13 mouse cellular contexts compared by ENCODE assay signal in genomic region chr17:34641945-34642344, GRCm38 (mm10). TPM values are rescaled to one million over a fixed set of nuclear protein-coding genes. Genes with fewer than 3 reads are reported as not detected.
DNase-seq lines count a peak whose midpoint lies in the region; ATAC-seq and TF ChIP-seq lines count a peak whose summit lies in the region.
"Had no signal": no experiment of that assay in that cellular context is flagged by ENCODE, and none has a peak within 500 bp of the region (broad histone marks: within the 10 kb centered on the region; RNA-seq: fewer than 3 reads in every experiment).

No protein-coding gene starts in this region.

- H3K9me3 ChIP-seq in forebrain, embryonic 10.5 days = no peaks in the 10 kb centered on the region
- no peaks in the 10 kb centered on the region for H3K9me3 ChIP-seq in forebrain, postnatal 0 days (ENCODE audit: low read length)
- no peaks in the 10 kb centered on the region for H3K9me3 ChIP-seq in hindbrain, embryonic 12.5 days (replicated peaks)
- no peaks in the 10 kb centered on the region for H3K9me3 ChIP-seq in hindbrain, embryonic 11.5 days (ENCODE audit: control insufficient read depth, low read length)
- no peaks in the 10 kb centered on the region for H3K9me3 ChIP-seq in hindbrain, embryonic 14.5 days (ENCODE audit: control insufficient read depth, low read length)

- no peak for TF ChIP-seq CTCF in forebrain, postnatal 0 days (IDR thresholded peaks at IDR 0.05; ENCODE audit: low read depth)
- no peak for TF ChIP-seq CTCF in bone marrow macrophage, adult 2 months (IDR thresholded peaks at IDR 0.05; ENCODE audit: low read depth, low read length)

- no peaks in the 10 kb centered on the region; the same call in 1 of the 2 replicates for H3K27me3 ChIP-seq in forebrain, embryonic 10.5 days (ENCODE audit: poor library complexity, severe bottlenecking)
- H3K27me3 ChIP-seq in forebrain, postnatal 0 days (ENCODE audit: insufficient read depth, low read length) = no peaks in the 10 kb centered on the region
- H3K27me3 ChIP-seq in hindbrain, embryonic 12.5 days = no peaks in the 10 kb centered on the region
- no peaks in the 10 kb centered on the region for H3K27me3 ChIP-seq in hindbrain, embryonic 11.5 days (ENCODE audit: control insufficient read depth, insufficient read depth, low read length)
- no peaks in the 10 kb centered on the region for H3K27me3 ChIP-seq in hindbrain, embryonic 14.5 days (ENCODE audit: control insufficient read depth, insufficient read depth, low read length)

- 92% methylated on average over 3 of the region's 3 CpGs for WGBS in forebrain, embryonic 10.5 days
- 81% methylated on average over 3 of the region's 3 CpGs for whole genome bisulfite sequencing in forebrain, postnatal 0 days
- WGBS in hindbrain, embryonic 12.5 days = 83% methylated on average over 3 of the region's 3 CpGs
- 78% methylated on average over 3 of the region's 3 CpGs for WGBS in hindbrain, embryonic 11.5 days
- WGBS in hindbrain, embryonic 14.5 days = 90% methylated on average over 3 of the region's 3 CpGs

- peaks cover 35% of the 10 kb centered on the region for H3K4me1 ChIP-seq in forebrain, embryonic 10.5 days
- peaks cover 12% of the 10 kb centered on the region; the same call in 1 of the 2 replicates for H3K4me1 ChIP-seq in forebrain, postnatal 0 days (ENCODE audit: insufficient read depth)
- peaks cover 32% of the 10 kb centered on the region for H3K4me1 ChIP-seq in hindbrain, embryonic 12.5 days
- H3K4me1 ChIP-seq in hindbrain, embryonic 11.5 days (replicated peaks; ENCODE audit: control insufficient read depth, insufficient read depth, low read length) = no peaks in the 10 kb centered on the region; the same call in 1 of the 2 replicates
- peaks cover 75% of the 10 kb centered on the region for H3K4me1 ChIP-seq in bone marrow macrophage, adult 2 months (ENCODE audit: control insufficient read depth, insufficient read depth, low read length)
- peaks cover 13% of the 10 kb centered on the region for H3K4me1 ChIP-seq in hindbrain, embryonic 14.5 days (replicated peaks; ENCODE audit: control insufficient read depth, insufficient read depth, low read length)

- no peak overlapping the region for H3K9ac ChIP-seq in forebrain, postnatal 0 days
- no peak overlapping the region for H3K9ac ChIP-seq in hindbrain, embryonic 12.5 days
- no peak overlapping the region for H3K9ac ChIP-seq in hindbrain, embryonic 11.5 days (ENCODE audit: low read depth, low read length)
- H3K9ac ChIP-seq in hindbrain, embryonic 14.5 days = no peak overlapping the region

- no peak overlapping the region for H3K4me2 ChIP-seq in forebrain, postnatal 0 days (ENCODE audit: low read depth)
- H3K4me2 ChIP-seq in hindbrain, embryonic 12.5 days (replicated peaks) = no peak overlapping the region
- H3K4me2 ChIP-seq in hindbrain, embryonic 11.5 days (replicated peaks; ENCODE audit: low read depth, low read length) = no peak overlapping the region
- H3K4me2 ChIP-seq in hindbrain, embryonic 14.5 days (replicated peaks) = no peak overlapping the region

- no peak for DNase-seq in forebrain, embryonic 10.5 days (ENCODE audit: extremely low spot score, low spot score)
- DNase-seq in forebrain, postnatal 0 days = no peak
- DNase-seq in hindbrain, embryonic 11.5 days (ENCODE audit: low spot score) = no peak
- no peak for DNase-seq in hindbrain, embryonic 14.5 days (ENCODE audit: low spot score)
- no peak for DNase-seq in spleen, postnatal 10 days (ENCODE audit: low spot score in 2 of 2)
- DNase-seq in right cerebral cortex, postnatal 36 days (ENCODE audit: low spot score in 2 of 2) = no peak
- DNase-seq: B cell, adult 2 months; lung, adult 2 months; right cerebral cortex, postnatal 14 days had no signal

- TF ChIP-seq POLR2A in bone marrow macrophage, adult 2 months (IDR thresholded peaks at IDR 0.05; ENCODE audit: borderline replicate concordance, low read depth, low read length) = no peak

- ATAC-seq in forebrain, postnatal 0 days = no peak
- no peak for ATAC-seq in hindbrain, embryonic 12.5 days (ENCODE audit: low FRiP score)
- ATAC-seq in hindbrain, embryonic 11.5 days (ENCODE audit: low FRiP score) = no peak
- no peak for ATAC-seq in hindbrain, embryonic 14.5 days (ENCODE audit: low FRiP score)
- ATAC-seq: intestine, postnatal 0 days had no signal

- H3K27ac ChIP-seq in forebrain, embryonic 10.5 days = peak overlapping the region; percentile 84
- no peak overlapping the region for H3K27ac ChIP-seq in forebrain, postnatal 0 days (ENCODE audit: low read depth, low read length)
- H3K27ac ChIP-seq in hindbrain, embryonic 12.5 days = peak overlapping the region; percentile 83; the same call in 1 of the 2 replicates
- H3K27ac ChIP-seq in hindbrain, embryonic 11.5 days (ENCODE audit: low read depth, low read length) = no peak overlapping the region
- H3K27ac ChIP-seq in bone marrow macrophage, adult 2 months (ENCODE audit: insufficient read depth, low read depth, low read length) = peak overlapping the region; percentile 48
- H3K27ac ChIP-seq in hindbrain, embryonic 14.5 days = peak overlapping the region; percentile 49; the same call in 1 of the 2 replicates

- H3K4me3 ChIP-seq in forebrain, embryonic 10.5 days = no peak overlapping the region
- no peak overlapping the region for H3K4me3 ChIP-seq in forebrain, postnatal 0 days (ENCODE audit: low read depth, low read length)
- H3K4me3 ChIP-seq in hindbrain, embryonic 12.5 days = no peak overlapping the region
- H3K4me3 ChIP-seq in hindbrain, embryonic 11.5 days (ENCODE audit: low read depth, low read length) = no peak overlapping the region
- no peak overlapping the region for H3K4me3 ChIP-seq in bone marrow macrophage, adult 2 months (ENCODE audit: insufficient read depth, low read length)
- H3K4me3 ChIP-seq in hindbrain, embryonic 14.5 days (replicated peaks; ENCODE audit: low read length) = no peak overlapping the region

- H3K36me3 ChIP-seq in forebrain, embryonic 10.5 days (replicated peaks) = peaks cover 9% of the 10 kb centered on the region
- no peaks in the 10 kb centered on the region for H3K36me3 ChIP-seq in forebrain, postnatal 0 days (ENCODE audit: insufficient read depth)
- H3K36me3 ChIP-seq in hindbrain, embryonic 12.5 days = no peaks in the 10 kb centered on the region
- no peaks in the 10 kb centered on the region for H3K36me3 ChIP-seq in hindbrain, embryonic 11.5 days (ENCODE audit: control insufficient read depth, insufficient read depth, low read length)
- H3K36me3 ChIP-seq in hindbrain, embryonic 14.5 days (replicated peaks; ENCODE audit: control insufficient read depth, insufficient read depth) = no peaks in the 10 kb centered on the region

RNA-seq across cellular contexts. Expression of gene Fkbpl, which starts 2.6 kb away (rescaled TPM):
- polyA plus RNA-seq in forebrain, embryonic 10.5 days (2016; fragmentation: Nextera tagmentation; extraction: Ambion mirVana) = 14.8 and 15.5 TPM in 2 replicates
- 9.6 and 19.9 TPM in 2 replicates for total RNA-seq in forebrain, postnatal 0 days (2014; rRNA removed)
- polyA plus RNA-seq in forebrain, postnatal 0 days (2015; fragmentation: Nextera tagmentation; extraction: Ambion mirVana) = 8.2 and 11.4 TPM in 2 replicates
- polyA plus RNA-seq in hindbrain, embryonic 12.5 days (2016; fragmentation: Nextera tagmentation; extraction: Ambion mirVana) = 15.7 and 16.2 TPM in 2 replicates
- polyA plus RNA-seq in hindbrain, embryonic 11.5 days (2014; fragmentation: Nextera tagmentation; extraction: Ambion mirVana) = 16.4 and 17.2 TPM in 2 replicates
- polyA plus RNA-seq in bone marrow macrophage, adult 2 months (2012; ENCODE audit: insufficient read depth, insufficient read length, missing spikeins) = 22.4 and 22.9 TPM in 2 replicates
- 11.7 and 12.9 TPM in 2 replicates for polyA plus RNA-seq in hindbrain, embryonic 14.5 days (2014; fragmentation: Nextera tagmentation; extraction: Ambion mirVana)

RNA-seq across cellular contexts. Expression of gene Atf6b, which starts 5.0 kb away (rescaled TPM):
- 105 and 106 TPM in 2 replicates for polyA plus RNA-seq in forebrain, embryonic 10.5 days (2016; fragmentation: Nextera tagmentation; extraction: Ambion mirVana)
- total RNA-seq in forebrain, postnatal 0 days (2014; rRNA removed) = 39.9 and 43.7 TPM in 2 replicates
- polyA plus RNA-seq in forebrain, postnatal 0 days (2015; fragmentation: Nextera tagmentation; extraction: Ambion mirVana) = 86.1 and 86.4 TPM in 2 replicates
- polyA plus RNA-seq in hindbrain, embryonic 12.5 days (2016; fragmentation: Nextera tagmentation; extraction: Ambion mirVana) = 114 and 119 TPM in 2 replicates
- 61.9 and 67.5 TPM in 2 replicates for polyA plus RNA-seq in hindbrain, embryonic 11.5 days (2014; fragmentation: Nextera tagmentation; extraction: Ambion mirVana)
- polyA plus RNA-seq in bone marrow macrophage, adult 2 months (2012; ENCODE audit: insufficient read depth, insufficient read length, missing spikeins) = 42.6 and 62.7 TPM in 2 replicates
- 84.7 and 87.6 TPM in 2 replicates for polyA plus RNA-seq in hindbrain, embryonic 14.5 days (2014; fragmentation: Nextera tagmentation; extraction: Ambion mirVana)

RNA-seq across cellular contexts. Expression of gene Prrt1, which starts 12.6 kb away (rescaled TPM):
- 0.54 and 0.62 TPM in 2 replicates for polyA plus RNA-seq in forebrain, embryonic 10.5 days (2016; fragmentation: Nextera tagmentation; extraction: Ambion mirVana)
- total RNA-seq in forebrain, postnatal 0 days (2014; rRNA removed) = 7.8 and 11.4 TPM in 2 replicates
- 12.2 and 15.1 TPM in 2 replicates for polyA plus RNA-seq in forebrain, postnatal 0 days (2015; fragmentation: Nextera tagmentation; extraction: Ambion mirVana)
- polyA plus RNA-seq in hindbrain, embryonic 12.5 days (2016; fragmentation: Nextera tagmentation; extraction: Ambion mirVana) = 3.0 and 3.1 TPM in 2 replicates
- polyA plus RNA-seq in hindbrain, embryonic 11.5 days (2014; fragmentation: Nextera tagmentation; extraction: Ambion mirVana) = 1.0 and 2.0 TPM in 2 replicates
- 0.76 and 1.3 TPM in 2 replicates for polyA plus RNA-seq in bone marrow macrophage, adult 2 months (2012; ENCODE audit: insufficient read depth, insufficient read length, missing spikeins)
- polyA plus RNA-seq in hindbrain, embryonic 14.5 days (2014; fragmentation: Nextera tagmentation; extraction: Ambion mirVana) = 7.3 and 8.6 TPM in 2 replicates
- total RNA-seq: liver, adult 2 months had no signal

RNA-seq across cellular contexts. Expression of gene Ppt2, which starts 13.6 kb away (rescaled TPM):
- polyA plus RNA-seq in forebrain, embryonic 10.5 days (2016; fragmentation: Nextera tagmentation; extraction: Ambion mirVana) = 22.1 and 22.4 TPM in 2 replicates
- total RNA-seq in forebrain, postnatal 0 days (2014; rRNA removed) = 24.2 and 27.2 TPM in 2 replicates
- polyA plus RNA-seq in forebrain, postnatal 0 days (2015; fragmentation: Nextera tagmentation; extraction: Ambion mirVana) = 17.6 and 20.2 TPM in 2 replicates
- polyA plus RNA-seq in hindbrain, embryonic 12.5 days (2016; fragmentation: Nextera tagmentation; extraction: Ambion mirVana) = 20.9 and 21.7 TPM in 2 replicates
- 23.6 and 26.0 TPM in 2 replicates for polyA plus RNA-seq in hindbrain, embryonic 11.5 days (2014; fragmentation: Nextera tagmentation; extraction: Ambion mirVana)
- polyA plus RNA-seq in bone marrow macrophage, adult 2 months (2012; ENCODE audit: insufficient read depth, insufficient read length, missing spikeins) = 101 and 118 TPM in 2 replicates
- 22.2 and 25.4 TPM in 2 replicates for polyA plus RNA-seq in hindbrain, embryonic 14.5 days (2014; fragmentation: Nextera tagmentation; extraction: Ambion mirVana)

RNA-seq across cellular contexts. Expression of gene Egfl8, which starts 26.2 kb away (rescaled TPM):
- polyA plus RNA-seq in forebrain, embryonic 10.5 days (2016; fragmentation: Nextera tagmentation; extraction: Ambion mirVana) = 1.6 and 3.1 TPM in 2 replicates
- total RNA-seq in forebrain, postnatal 0 days (2014; rRNA removed) = 2.7 and 3.2 TPM in 2 replicates
- polyA plus RNA-seq in forebrain, postnatal 0 days (2015; fragmentation: Nextera tagmentation; extraction: Ambion mirVana) = 3.8 and 4.8 TPM in 2 replicates
- polyA plus RNA-seq in hindbrain, embryonic 12.5 days (2016; fragmentation: Nextera tagmentation; extraction: Ambion mirVana) = 5.3 and 7.4 TPM in 2 replicates
- polyA plus RNA-seq in hindbrain, embryonic 11.5 days (2014; fragmentation: Nextera tagmentation; extraction: Ambion mirVana) = 4.4 and 4.7 TPM in 2 replicates
- 4.9 and 9.0 TPM in 2 replicates for polyA plus RNA-seq in bone marrow macrophage, adult 2 months (2012; ENCODE audit: insufficient read depth, insufficient read length, missing spikeins)
- polyA plus RNA-seq in hindbrain, embryonic 14.5 days (2014; fragmentation: Nextera tagmentation; extraction: Ambion mirVana) = 8.8 and 11.4 TPM in 2 replicates

Comparison
In these comparisons a context has a peak if more than half of its experiments do, and no peak if none do; other contexts are left out.
1. H3K27ac ChIP-seq: peak in forebrain, embryonic 10.5 days (single experiment), hindbrain, embryonic 12.5 days (single experiment), bone marrow macrophage, adult 2 months (single experiment) and hindbrain, embryonic 14.5 days (single experiment); none in forebrain, postnatal 0 days (single experiment) and hindbrain, embryonic 11.5 days (single experiment).